Mouse (Mus musculus) erythroblast, embryonic 14.5 days (primary cell): ENCODE data around the gene Ppp1r3d. TPM values are rescaled to one million over a fixed set of nuclear protein-coding genes. Genes with fewer than 3 reads are reported as not detected.

Experiments
- H3K27me3 ChIP-seq: 2 replicates; pipeline ENCODE4 v1.6.1; 2012; ENCODE audit warnings: inconsistent platforms; ENCODE audit not compliant: control insufficient read depth
- H3K36me3 ChIP-seq: 2 replicates; pipeline ENCODE4 v1.6.1; 2012; ENCODE audit warnings: mild to moderate bottlenecking, inconsistent platforms; ENCODE audit not compliant: control insufficient read depth
- H3K4me1 ChIP-seq: 2 replicates; pipeline ENCODE4 v1.6.1; 2012; ENCODE audit warnings: inconsistent platforms; ENCODE audit not compliant: control insufficient read depth
- H3K4me3 ChIP-seq: replicated peaks from 2 replicates; pipeline ENCODE3; 2012; ENCODE audit warnings: moderate library complexity, mild to moderate bottlenecking, inconsistent platforms
- H3K9me3 ChIP-seq: 2 replicates; pipeline ENCODE4 v1.6.1; 2012; ENCODE audit warnings: low read length, inconsistent platforms, mixed read lengths; ENCODE audit not compliant: control insufficient read depth
- GATA1 ChIP-seq: IDR thresholded peaks from 2 replicates; pipeline ENCODE4 v1.6.1; 2012; ENCODE audit warnings: low read length, inconsistent platforms, mixed read lengths
- TAL1 ChIP-seq: IDR thresholded peaks from 3 replicates; pipeline ENCODE4 v1.6.1; 2012; ENCODE audit warnings: low read length, inconsistent platforms, mixed read lengths
- polyA plus RNA-seq: library from polyadenylated mRNA; stranded (reverse); fragments of >175 nt; gene quantifications from 2 replicates; pipeline ENCODE4 v1.2.3, GENCODE M21; 2012

Ppp1r3d gene
- polyA plus RNA-seq, 1 experiment: 0.01 TPM

DNA sequence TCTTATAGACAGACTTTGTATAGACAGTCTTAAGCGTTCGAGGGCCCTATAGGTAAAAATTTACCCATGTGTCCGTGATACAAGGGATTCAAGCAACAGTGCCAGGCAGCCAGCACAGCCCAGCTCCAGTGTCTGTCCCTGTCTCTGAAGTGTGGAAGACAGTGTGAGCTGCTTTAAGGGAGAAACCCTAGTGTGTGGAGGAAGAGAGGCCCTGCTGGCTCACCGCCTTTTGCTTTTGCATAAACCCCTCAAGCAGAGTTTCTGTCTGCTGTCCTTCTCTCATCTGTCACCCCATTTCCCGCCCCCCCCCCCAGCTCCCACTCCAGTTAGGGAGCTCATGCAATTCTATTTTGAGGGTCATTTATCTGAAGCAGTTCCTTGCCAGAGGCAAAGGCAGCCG is 7.3 kb upstream of the Ppp1r3d start:
- no peak for TF ChIP-seq GATA1
- no peak for TF ChIP-seq TAL1
- H3K27me3 ChIP-seq: no peaks in the 10 kb centered on the region
- no peaks in the 10 kb centered on the region for H3K4me1 ChIP-seq
- H3K36me3 ChIP-seq: no peaks in the 10 kb centered on the region
- H3K9me3 ChIP-seq: no peaks in the 10 kb centered on the region
- no peak overlapping the region for H3K4me3 ChIP-seq

DNA sequence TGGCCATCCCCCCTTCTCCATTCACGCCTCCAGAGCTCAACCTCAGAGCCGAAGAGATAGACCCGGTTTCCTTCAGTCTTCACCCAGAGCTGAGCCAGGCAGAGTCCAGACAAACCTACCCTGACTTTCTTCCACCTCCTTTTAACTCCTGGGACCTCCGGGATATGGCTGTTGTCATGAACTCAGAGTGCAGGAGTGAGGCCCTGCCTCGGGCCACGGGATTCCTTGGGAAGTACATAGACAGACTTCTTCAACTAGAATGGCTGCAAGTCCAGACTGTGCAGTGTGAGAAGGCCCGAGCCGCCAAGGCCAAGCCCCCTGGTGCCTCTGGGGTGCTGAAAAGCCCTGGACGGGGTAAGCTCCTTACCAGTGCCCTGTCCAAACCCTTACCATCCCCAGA is 6.3 kb upstream of the Ppp1r3d start:
- no peaks in the 10 kb centered on the region for H3K36me3 ChIP-seq
- TF ChIP-seq GATA1 (no peak), TAL1 (no peak)
- H3K4me3 ChIP-seq: no peak overlapping the region
- no peaks in the 10 kb centered on the region for H3K9me3 ChIP-seq
- no peaks in the 10 kb centered on the region for H3K4me1 ChIP-seq
- H3K27me3 ChIP-seq: no peaks in the 10 kb centered on the region

DNA sequence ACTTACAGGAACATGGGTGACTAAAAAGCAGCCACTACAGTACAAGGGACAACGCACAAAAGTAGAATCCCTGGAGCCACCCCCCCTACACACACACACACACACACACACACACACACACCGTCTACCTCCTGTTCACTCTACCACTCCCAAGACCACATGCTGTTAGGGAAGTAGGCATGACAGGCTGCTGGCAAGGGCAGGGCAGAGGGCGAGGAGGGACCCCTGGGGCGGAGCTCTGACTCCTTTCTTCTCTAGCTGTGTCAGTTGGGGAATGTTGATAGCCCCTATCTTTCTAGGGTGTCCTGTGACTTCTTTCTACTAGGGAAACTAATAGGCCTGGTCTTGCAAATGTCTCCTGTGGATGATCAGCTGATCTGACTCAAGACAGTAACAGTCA is 2.7 kb upstream of the Ppp1r3d start:
- Histone ChIP-seq H3K9me3 (no peaks in the 10 kb centered on the region; the same call in 1 of the 2 replicates), H3K27me3 (peaks cover 24% of the 10 kb centered on the region), H3K36me3 (no peaks in the 10 kb centered on the region), H3K4me3 (no peak overlapping the region), H3K4me1 (peaks cover 2% of the 10 kb centered on the region)
- no peak for TF ChIP-seq TAL1
- TF ChIP-seq GATA1: no peak

DNA sequence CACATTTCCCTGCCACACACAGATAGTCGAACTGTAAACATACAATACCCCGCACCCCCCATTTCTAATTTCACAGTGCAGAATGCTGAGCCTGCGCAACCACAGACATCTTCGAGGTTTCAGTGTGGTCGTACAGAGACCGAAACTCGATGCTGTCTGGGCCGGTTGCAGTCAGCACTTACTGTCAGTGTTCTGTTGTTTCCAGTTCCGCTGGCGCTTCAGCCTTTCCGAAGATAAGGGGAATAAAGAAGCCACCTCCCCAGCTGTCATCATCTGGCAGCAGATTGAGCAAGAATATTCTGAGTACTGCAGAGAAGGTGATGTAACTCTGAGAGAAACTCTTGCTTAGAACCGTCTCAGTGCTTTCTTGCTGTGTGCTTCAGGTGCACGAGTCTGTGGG is 2.2 kb upstream of the Ppp1r3d start:
- Histone ChIP-seq H3K9me3 (no peaks in the 10 kb centered on the region; the same call in 1 of the 2 replicates), H3K4me1 (peaks cover 2% of the 10 kb centered on the region), H3K36me3 (no peaks in the 10 kb centered on the region), H3K27me3 (peaks cover 24% of the 10 kb centered on the region), H3K4me3 (no peak overlapping the region)
- TF ChIP-seq TAL1 (no peak), GATA1 (no peak)

DNA sequence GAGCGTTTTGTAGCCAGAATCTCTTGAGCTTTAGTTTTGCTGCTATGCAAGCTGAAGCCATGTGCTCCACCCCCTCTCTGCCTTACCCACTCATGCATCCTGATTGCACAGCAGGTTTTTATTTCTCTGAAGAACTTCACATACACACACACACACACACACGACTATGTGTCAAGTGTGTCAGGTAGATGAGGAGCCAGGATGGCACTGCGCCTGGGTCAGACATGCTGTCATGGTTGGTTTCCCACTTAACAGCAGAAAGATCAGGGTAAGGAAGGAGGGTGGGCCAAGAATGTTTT is 827 bp upstream of the Ppp1r3d start:
- no peaks in the 10 kb centered on the region for H3K36me3 ChIP-seq
- no peak overlapping the region for H3K4me3 ChIP-seq
- peaks cover 24% of the 10 kb centered on the region for H3K27me3 ChIP-seq
- no peaks in the 10 kb centered on the region; the same call in 1 of the 2 replicates for H3K9me3 ChIP-seq
- peaks cover 2% of the 10 kb centered on the region for H3K4me1 ChIP-seq
- TF ChIP-seq TAL1 (no peak), GATA1 (no peak)

DNA sequence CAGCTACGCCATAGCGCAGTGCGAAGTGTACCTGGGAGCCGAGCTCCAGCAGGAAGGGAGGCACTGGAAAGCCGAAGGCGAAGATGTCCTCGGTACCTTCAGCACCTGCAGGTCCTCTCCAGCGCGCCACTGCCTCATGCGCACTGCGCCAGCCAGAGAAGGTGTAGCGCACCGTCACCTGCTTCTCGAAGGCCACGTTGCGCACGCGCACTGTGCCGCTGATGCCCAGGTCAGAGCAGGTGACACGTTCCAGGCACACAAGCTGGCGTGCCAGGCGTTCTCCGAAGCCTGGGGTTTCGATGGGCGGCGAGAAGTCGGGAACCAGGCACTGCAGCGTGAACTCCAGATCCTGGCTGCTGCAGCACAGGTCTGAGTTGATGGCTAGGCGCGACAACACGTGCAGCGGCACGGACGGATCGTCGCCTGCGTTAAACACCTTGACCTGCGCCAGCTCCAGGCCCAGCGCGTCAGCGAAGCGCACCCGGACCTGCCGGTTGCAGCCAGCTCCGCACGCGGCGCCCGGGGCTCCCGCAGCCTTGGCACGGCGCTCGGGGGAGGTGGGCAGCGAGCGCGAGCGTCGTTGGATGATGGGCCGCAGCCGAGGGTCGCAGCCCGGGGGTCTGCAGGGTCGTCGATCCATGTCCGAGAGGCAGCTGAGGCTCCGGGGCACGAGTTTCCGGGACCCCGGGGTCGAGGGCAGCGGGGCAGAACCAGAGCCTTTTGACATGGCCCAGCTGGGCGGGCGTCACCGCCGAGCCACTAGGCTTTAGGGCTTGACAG is 601 bp downstream of the Ppp1r3d start:
- Histone ChIP-seq H3K27me3 (peaks cover 24% of the 10 kb centered on the region), H3K4me3 (peak overlapping the region; percentile 33), H3K36me3 (no peaks in the 10 kb centered on the region), H3K4me1 (peaks cover 2% of the 10 kb centered on the region), H3K9me3 (no peaks in the 10 kb centered on the region; the same call in 1 of the 2 replicates)
- TF ChIP-seq TAL1 (no peak), GATA1 (no peak)

DNA sequence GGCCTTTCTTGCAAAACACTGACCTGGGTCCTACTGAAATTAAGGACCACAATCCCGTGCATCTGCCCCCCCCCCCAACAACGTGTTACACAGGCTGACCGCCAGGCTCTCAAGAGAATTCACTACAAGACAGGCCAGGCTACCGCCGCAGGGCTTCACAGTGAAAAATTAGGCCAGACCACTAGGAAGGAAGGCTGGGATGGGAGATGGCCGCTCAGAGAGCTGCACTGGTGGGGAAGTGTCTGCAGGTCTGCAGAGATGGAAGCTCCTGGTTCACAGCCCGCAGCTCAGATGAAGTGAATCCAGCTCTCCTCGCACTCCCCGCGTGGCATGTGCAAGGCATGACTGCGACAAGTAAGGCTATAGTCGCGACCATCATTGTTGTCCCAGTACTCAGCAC is 1.2 kb downstream of the Ppp1r3d start:
- TF ChIP-seq GATA1 (no peak), TAL1 (no peak)
- Histone ChIP-seq H3K9me3 (no peaks in the 10 kb centered on the region; the same call in 1 of the 2 replicates), H3K27me3 (peaks cover 24% of the 10 kb centered on the region), H3K36me3 (no peaks in the 10 kb centered on the region), H3K4me3 (no peak overlapping the region), H3K4me1 (peaks cover 2% of the 10 kb centered on the region)

DNA sequence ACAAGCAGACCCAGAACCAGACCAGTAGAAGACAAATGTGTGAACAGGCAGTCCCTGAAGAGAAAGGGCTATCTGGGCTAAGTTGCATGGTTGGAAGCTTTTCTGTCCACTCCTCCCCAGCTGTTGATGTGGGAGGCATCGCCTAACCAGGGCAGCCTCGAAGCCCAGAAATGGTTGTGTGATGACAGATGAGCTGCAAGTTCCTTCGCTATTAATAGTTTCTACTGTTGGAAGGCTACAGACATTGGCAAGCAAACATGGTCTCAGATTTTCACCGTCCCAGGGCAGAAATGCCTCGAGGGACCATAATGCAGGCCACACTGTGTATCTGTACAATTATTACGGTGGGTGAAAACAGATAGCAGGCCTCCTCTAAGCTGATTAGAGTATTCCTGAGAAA is 1.7 kb downstream of the Ppp1r3d start:
- no peaks in the 10 kb centered on the region for H3K36me3 ChIP-seq
- peaks cover 2% of the 10 kb centered on the region for H3K9me3 ChIP-seq
- TF ChIP-seq TAL1: no peak
- TF ChIP-seq GATA1: no peak
- peaks cover 2% of the 10 kb centered on the region for H3K4me1 ChIP-seq
- H3K4me3 ChIP-seq: no peak overlapping the region
- peaks cover 24% of the 10 kb centered on the region for H3K27me3 ChIP-seq

DNA sequence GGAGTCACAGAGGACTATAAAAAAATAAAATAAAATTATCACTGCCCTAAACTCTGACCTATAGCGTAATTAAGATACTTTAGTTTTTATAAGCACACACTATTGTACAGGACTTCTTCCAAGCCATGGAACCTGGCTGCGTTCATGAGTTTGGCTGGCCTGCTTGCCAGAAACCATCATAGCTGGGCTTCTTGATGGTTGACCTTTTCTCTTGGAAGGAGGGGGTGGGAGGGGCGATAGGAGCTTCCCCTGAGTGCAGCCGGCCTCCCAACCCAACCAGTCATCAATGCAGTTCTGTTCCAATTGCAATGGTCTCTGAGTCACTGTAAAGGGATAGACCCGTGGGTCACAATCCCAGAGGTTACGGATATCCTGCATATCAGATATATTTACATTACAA is 4.0 kb downstream of the Ppp1r3d start:
- TF ChIP-seq TAL1: no peak
- no peak for TF ChIP-seq GATA1
- H3K4me3 ChIP-seq: no peak overlapping the region
- no peaks in the 10 kb centered on the region for H3K36me3 ChIP-seq
- peaks cover 11% of the 10 kb centered on the region for H3K9me3 ChIP-seq
- peaks cover 24% of the 10 kb centered on the region for H3K27me3 ChIP-seq
- peaks cover 2% of the 10 kb centered on the region for H3K4me1 ChIP-seq

DNA sequence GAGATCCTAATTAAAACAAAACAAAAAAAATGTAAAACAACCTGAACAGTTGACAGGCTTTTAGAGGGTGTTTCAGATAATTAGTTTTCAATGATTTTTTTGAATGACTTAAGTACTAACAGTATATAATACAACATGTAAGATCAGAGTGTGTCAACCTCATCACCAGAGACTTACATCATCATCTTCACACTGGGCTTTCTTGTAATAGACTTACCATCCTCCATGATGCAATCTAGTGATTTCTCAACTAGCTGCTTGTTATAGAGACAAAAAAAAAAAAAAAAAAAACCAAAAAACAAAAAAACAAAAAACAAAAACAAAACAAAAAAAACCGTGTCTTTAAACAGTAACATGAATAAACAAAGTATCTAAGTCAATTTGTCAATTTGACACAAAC is 5.2 kb downstream of the Ppp1r3d start:
- Histone ChIP-seq H3K9me3 (peaks cover 11% of the 10 kb centered on the region), H3K36me3 (no peaks in the 10 kb centered on the region), H3K4me3 (no peak overlapping the region), H3K4me1 (no peaks in the 10 kb centered on the region), H3K27me3 (peaks cover 14% of the 10 kb centered on the region)
- no peak for TF ChIP-seq TAL1
- no peak for TF ChIP-seq GATA1
